Mouse (Mus musculus): ENCODE data around the gene 4930435E12Rik. TPM values are rescaled to one million over a fixed set of nuclear protein-coding genes. Genes with fewer than 3 reads are reported as not detected.

4930435E12Rik gene
- total and polyA plus RNA-seq, 2 experiments from 2014 or later, result not detected

DNA sequence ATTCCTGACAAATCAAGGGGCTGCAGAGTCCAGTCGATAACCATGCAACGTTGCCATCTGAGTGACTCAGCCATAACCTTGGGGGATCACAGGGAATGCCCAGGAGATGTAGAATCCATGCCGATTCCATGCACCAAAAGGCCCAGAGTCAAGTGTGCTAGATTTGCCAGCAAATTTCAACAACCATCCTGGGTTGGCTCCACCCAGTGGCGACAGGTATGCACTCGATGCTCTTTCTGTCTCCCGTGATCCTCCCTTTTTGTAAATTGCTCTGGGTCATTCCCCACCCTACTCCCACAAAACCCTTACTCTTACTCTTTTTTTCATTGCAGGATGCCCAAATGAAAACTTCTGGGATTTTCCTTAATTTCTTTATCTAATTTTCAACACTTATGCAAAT is 52.2 kb downstream of the 4930435E12Rik start:
- Histone ChIP-seq H3K36me3 (replicated peaks; ENCODE audit: control insufficient read depth, insufficient read depth, low read length) (no peaks in the 10 kb centered on the region), H3K27ac (ENCODE audit: low read depth) (no peak overlapping the region), H3K27me3 (ENCODE audit: control insufficient read depth, insufficient read depth, low read length) (no peaks in the 10 kb centered on the region), H3K4me1 (ENCODE audit: control insufficient read depth, insufficient read depth) (no peaks in the 10 kb centered on the region), H3K9ac (replicated peaks; ENCODE audit: low read depth, low read length) (no peak overlapping the region), H3K9me3 (replicated peaks; ENCODE audit: control insufficient read depth, low read length) (no peaks in the 10 kb centered on the region), H3K4me2 (ENCODE audit: low read depth, low read length) (no peak overlapping the region), H3K4me3 (ENCODE audit: low read depth, low read length) (no peak overlapping the region)
- DNase-seq (ENCODE audit: low spot score) (no peak), ATAC-seq (ENCODE audit: insufficient read depth, low read depth) (no peak)
- TF ChIP-seq CTCF (IDR thresholded peaks at IDR 0.05; ENCODE audit: low read depth) (no peak), EP300 (IDR thresholded peaks at IDR 0.05; ENCODE audit: low read depth) (no peak)
- WGBS, result 44% methylated on average over 6 of the region's 6 CpGs

GRCm38 (mm10) chr16:38774964-38775746 is 53.4 kb downstream of the 4930435E12Rik start:
- H3K4me1 ChIP-seq (ENCODE audit: control insufficient read depth, insufficient read depth), result no peaks in the 10 kb centered on the region
- H3K27ac ChIP-seq (ENCODE audit: low read depth), result no peak overlapping the region
- H3K9me3 ChIP-seq (replicated peaks; ENCODE audit: control insufficient read depth, low read length), result no peaks in the 10 kb centered on the region
- ATAC-seq (ENCODE audit: insufficient read depth, low read depth) (no peak), DNase-seq (ENCODE audit: low spot score) (no peak)
- H3K9ac ChIP-seq (replicated peaks; ENCODE audit: low read depth, low read length), result no peak overlapping the region
- no peaks in the 10 kb centered on the region for H3K36me3 ChIP-seq (replicated peaks; ENCODE audit: control insufficient read depth, insufficient read depth, low read length)
- 59% methylated on average over 7 of the region's 7 CpGs for WGBS
- H3K4me3 ChIP-seq (ENCODE audit: low read depth, low read length), result no peak overlapping the region
- H3K27me3 ChIP-seq (ENCODE audit: control insufficient read depth, insufficient read depth, low read length), result no peaks in the 10 kb centered on the region
- no peak overlapping the region for H3K4me2 ChIP-seq (ENCODE audit: low read depth, low read length)
- TF ChIP-seq CTCF (IDR thresholded peaks at IDR 0.05; ENCODE audit: low read depth) (no peak), EP300 (IDR thresholded peaks at IDR 0.05; ENCODE audit: low read depth) (no peak)

- Histone ChIP-seq H3K4me1 (ENCODE audit: control insufficient read depth, insufficient read depth) (no peaks in the 10 kb centered on the region), H3K36me3 (replicated peaks; ENCODE audit: control insufficient read depth, insufficient read depth, low read length) (peaks cover 12% of the 10 kb centered on the region), H3K9me3 (replicated peaks; ENCODE audit: control insufficient read depth, low read length) (no peaks in the 10 kb centered on the region), H3K4me3 (ENCODE audit: low read depth, low read length) (no peak overlapping the region), H3K9ac (replicated peaks; ENCODE audit: low read depth, low read length) (no peak overlapping the region), H3K27ac (ENCODE audit: low read depth) (no peak overlapping the region), H3K4me2 (ENCODE audit: low read depth, low read length) (no peak overlapping the region), H3K27me3 (ENCODE audit: control insufficient read depth, insufficient read depth, low read length) (no peaks in the 10 kb centered on the region)
- no peak for ATAC-seq (ENCODE audit: insufficient read depth, low read depth)
- no peak for TF ChIP-seq CTCF (IDR thresholded peaks at IDR 0.05; ENCODE audit: low read depth)
- no peak for TF ChIP-seq EP300 (IDR thresholded peaks at IDR 0.05; ENCODE audit: low read depth)
- WGBS, result 65% methylated on average over 12 of the region's 12 CpGs
- no peak for DNase-seq (ENCODE audit: low spot score)
Measured at GRCm38 (mm10) chr16:38772906-38773496, 55.5 kb downstream of the 4930435E12Rik start.

DNA sequence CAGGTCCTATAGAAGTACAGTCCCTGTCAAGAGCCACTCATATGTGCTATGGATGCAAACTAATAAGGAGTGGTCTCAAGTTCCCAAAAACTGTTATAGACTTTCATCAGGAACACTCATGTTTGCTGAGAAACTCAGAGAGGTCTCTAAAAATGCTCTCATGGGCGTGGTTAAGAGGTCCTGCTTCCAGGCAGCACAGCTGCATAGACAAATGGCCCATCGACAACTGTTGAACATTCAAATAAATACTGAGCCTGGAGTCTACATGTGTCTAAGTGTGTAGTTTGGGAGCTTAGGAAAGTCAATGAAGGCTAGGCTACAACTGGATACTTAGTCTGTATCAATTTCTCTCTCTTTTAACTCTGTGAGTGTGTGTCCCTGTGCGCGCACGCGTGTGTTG is 57.4 kb downstream of the 4930435E12Rik start:
- WGBS, result 96% methylated on average over 6 of the region's 6 CpGs
- no peak overlapping the region for H3K9ac ChIP-seq (replicated peaks; ENCODE audit: low read depth, low read length)
- TF ChIP-seq CTCF (IDR thresholded peaks at IDR 0.05; ENCODE audit: low read depth) (no peak), EP300 (IDR thresholded peaks at IDR 0.05; ENCODE audit: low read depth) (no peak)
- ATAC-seq (ENCODE audit: insufficient read depth, low read depth) (no peak), DNase-seq (ENCODE audit: low spot score) (no peak)
- no peaks in the 10 kb centered on the region for H3K27me3 ChIP-seq (ENCODE audit: control insufficient read depth, insufficient read depth, low read length)
- H3K4me1 ChIP-seq (ENCODE audit: control insufficient read depth, insufficient read depth), result no peaks in the 10 kb centered on the region
- H3K4me3 ChIP-seq (ENCODE audit: low read depth, low read length), result no peak overlapping the region
- no peak overlapping the region for H3K27ac ChIP-seq (ENCODE audit: low read depth)
- H3K4me2 ChIP-seq (ENCODE audit: low read depth, low read length), result no peak overlapping the region
- peaks cover 27% of the 10 kb centered on the region for H3K36me3 ChIP-seq (replicated peaks; ENCODE audit: control insufficient read depth, insufficient read depth, low read length)
- H3K9me3 ChIP-seq (replicated peaks; ENCODE audit: control insufficient read depth, low read length), result no peaks in the 10 kb centered on the region

- TF ChIP-seq CTCF (IDR thresholded peaks at IDR 0.05; ENCODE audit: low read depth) (no peak), EP300 (IDR thresholded peaks at IDR 0.05; ENCODE audit: low read depth) (no peak)
Measured at GRCm38 (mm10) chr16:38769529-38769928, 59.0 kb downstream of the 4930435E12Rik start.

More at GRCm38 (mm10) chr16:38769529-38769928, 59.0 kb downstream of the 4930435E12Rik start:
- no peak overlapping the region for H3K27ac ChIP-seq (ENCODE audit: low read depth)
- H3K9me3 ChIP-seq (replicated peaks; ENCODE audit: control insufficient read depth, low read length), result no peaks in the 10 kb centered on the region
- no peaks in the 10 kb centered on the region for H3K4me1 ChIP-seq (ENCODE audit: control insufficient read depth, insufficient read depth)
- H3K4me2 ChIP-seq (ENCODE audit: low read depth, low read length), result no peak overlapping the region
- no peak overlapping the region for H3K4me3 ChIP-seq (ENCODE audit: low read depth, low read length)
- peaks cover 31% of the 10 kb centered on the region for H3K36me3 ChIP-seq (replicated peaks; ENCODE audit: control insufficient read depth, insufficient read depth, low read length)
- DNase-seq (ENCODE audit: low spot score) (no peak), ATAC-seq (ENCODE audit: insufficient read depth, low read depth) (no peak)
- H3K9ac ChIP-seq (replicated peaks; ENCODE audit: low read depth, low read length), result no peak overlapping the region
- 79% methylated on average over 9 of the region's 9 CpGs for WGBS
- no peaks in the 10 kb centered on the region for H3K27me3 ChIP-seq (ENCODE audit: control insufficient read depth, insufficient read depth, low read length)
